ENCODE assay signal across 22 mouse cellular contexts in genomic region chr17:6764730-6765129, GRCm38 (mm10). TPM values are rescaled to one million over a fixed set of nuclear protein-coding genes. Genes with fewer than 3 reads are reported as not detected.
DNase-seq lines count a peak whose midpoint lies in the region; ATAC-seq and TF ChIP-seq lines count a peak whose summit lies in the region.
"Had no signal": no experiment of that assay in that cellular context is flagged by ENCODE, and none has a peak within 500 bp of the region (broad histone marks: within the 10 kb centered on the region; RNA-seq: fewer than 3 reads in every experiment).

No protein-coding gene starts in this region.

- TF ChIP-seq CTCF in heart, postnatal 0 days (IDR thresholded peaks at IDR 0.05; ENCODE audit: low read depth) = no peak
- no peak for TF ChIP-seq CTCF in kidney, postnatal 0 days (IDR thresholded peaks at IDR 0.05; ENCODE audit: low read depth)
- TF ChIP-seq CTCF in stomach, postnatal 0 days (IDR thresholded peaks at IDR 0.05; ENCODE audit: low read depth) = no peak

- peak overlapping the region; percentile 76 for H3K27ac ChIP-seq in forebrain, embryonic 10.5 days
- H3K27ac ChIP-seq in forebrain, embryonic 11.5 days (ENCODE audit: low read depth, low read length) = no peak overlapping the region
- H3K27ac ChIP-seq in heart, postnatal 0 days (ENCODE audit: low read depth) = peak overlapping the region; percentile 93
- H3K27ac ChIP-seq in kidney, postnatal 0 days = no peak overlapping the region
- H3K27ac ChIP-seq in stomach, postnatal 0 days (replicated peaks) = 0 out of 2 replicates have a peak overlapping the region, but pooled peaks have one; percentile 35
- H3K27ac ChIP-seq: embryonic facial prominence, embryonic 13.5 days; neural tube, embryonic 15.5 days had no signal

- no peaks in the 10 kb centered on the region for H3K9me3 ChIP-seq in forebrain, embryonic 10.5 days
- H3K9me3 ChIP-seq in forebrain, embryonic 11.5 days (ENCODE audit: control insufficient read depth, low read length) = no peaks in the 10 kb centered on the region
- H3K9me3 ChIP-seq in heart, postnatal 0 days (replicated peaks; ENCODE audit: control insufficient read depth, low read length) = no peaks in the 10 kb centered on the region
- H3K9me3 ChIP-seq in kidney, postnatal 0 days (replicated peaks; ENCODE audit: low read length) = no peaks in the 10 kb centered on the region
- no peaks in the 10 kb centered on the region for H3K9me3 ChIP-seq in stomach, postnatal 0 days (ENCODE audit: control insufficient read depth, low read length)
- H3K9me3 ChIP-seq: embryonic facial prominence, embryonic 13.5 days; limb, embryonic 10.5 days; megakaryocyte, embryonic 14.5 days; neural tube, embryonic 15.5 days had no signal

- H3K27me3 ChIP-seq in forebrain, embryonic 10.5 days (ENCODE audit: poor library complexity, severe bottlenecking) = no peaks in the 10 kb centered on the region
- H3K27me3 ChIP-seq in forebrain, embryonic 11.5 days (ENCODE audit: control insufficient read depth, insufficient read depth, low read length) = no peaks in the 10 kb centered on the region
- no peaks in the 10 kb centered on the region for H3K27me3 ChIP-seq in heart, postnatal 0 days (ENCODE audit: control insufficient read depth, insufficient read depth, low read length)
- no peaks in the 10 kb centered on the region for H3K27me3 ChIP-seq in kidney, postnatal 0 days (ENCODE audit: insufficient read depth, low read length)
- H3K27me3 ChIP-seq in stomach, postnatal 0 days (ENCODE audit: control insufficient read depth, insufficient read depth, low read length) = no peaks in the 10 kb centered on the region
- H3K27me3 ChIP-seq: embryonic facial prominence, embryonic 13.5 days; megakaryocyte, embryonic 14.5 days; neural tube, embryonic 15.5 days had no signal

- TF ChIP-seq EP300 in heart, postnatal 0 days (IDR thresholded peaks at IDR 0.05; ENCODE audit: low read depth) = no peak
- TF ChIP-seq EP300 in stomach, postnatal 0 days (optimal IDR thresholded peaks at IDR 0.05) = no peak

- ATAC-seq in forebrain, embryonic 11.5 days (replicated peaks; ENCODE audit: low FRiP score) = no peak
- ATAC-seq in heart, postnatal 0 days (ENCODE audit: insufficient read depth, low read depth) = no peak
- no peak for ATAC-seq in kidney, postnatal 0 days (replicated peaks; ENCODE audit: low FRiP score, low read depth)
- no peak for ATAC-seq in stomach, postnatal 0 days (ENCODE audit: low FRiP score, low TSS enrichment)
- ATAC-seq: forebrain, embryonic 16.5 days; hindbrain, embryonic 16.5 days; liver, postnatal 0 days; midbrain, embryonic 16.5 days had no signal

- H3K4me1 ChIP-seq in forebrain, embryonic 10.5 days = peaks cover 70% of the 10 kb centered on the region
- H3K4me1 ChIP-seq in forebrain, embryonic 11.5 days (replicated peaks; ENCODE audit: control insufficient read depth, insufficient read depth, low read length) = peaks cover 9% of the 10 kb centered on the region; the same call in 1 of the 2 replicates
- peaks cover 53% of the 10 kb centered on the region for H3K4me1 ChIP-seq in heart, postnatal 0 days (ENCODE audit: control insufficient read depth, insufficient read depth)
- peaks cover 45% of the 10 kb centered on the region for H3K4me1 ChIP-seq in kidney, postnatal 0 days (replicated peaks; ENCODE audit: insufficient read depth, low read length)
- H3K4me1 ChIP-seq in stomach, postnatal 0 days (replicated peaks; ENCODE audit: control insufficient read depth, insufficient read depth) = no peaks in the 10 kb centered on the region

- 79% methylated on average over 4 of the region's 4 CpGs for WGBS in forebrain, embryonic 10.5 days
- 82% methylated on average over 4 of the region's 4 CpGs for WGBS in forebrain, embryonic 11.5 days
- 86% methylated on average over 4 of the region's 4 CpGs for WGBS in heart, postnatal 0 days
- WGBS in kidney, postnatal 0 days = 66% methylated on average over 4 of the region's 4 CpGs
- 83% methylated on average over 4 of the region's 4 CpGs for WGBS in stomach, postnatal 0 days

- no peak overlapping the region for H3K4me3 ChIP-seq in forebrain, embryonic 10.5 days
- no peak overlapping the region for H3K4me3 ChIP-seq in forebrain, embryonic 11.5 days (ENCODE audit: low read depth, low read length)
- no peak overlapping the region for H3K4me3 ChIP-seq in heart, postnatal 0 days (ENCODE audit: low read depth, low read length)
- H3K4me3 ChIP-seq in kidney, postnatal 0 days (replicated peaks; ENCODE audit: low read depth, low read length) = no peak overlapping the region
- H3K4me3 ChIP-seq in stomach, postnatal 0 days (ENCODE audit: low read depth, low read length) = no peak overlapping the region
- H3K4me3 ChIP-seq: embryonic facial prominence, embryonic 13.5 days; limb, embryonic 10.5 days; megakaryocyte, embryonic 14.5 days; neural tube, embryonic 15.5 days had no signal

- no peaks in the 10 kb centered on the region for H3K36me3 ChIP-seq in forebrain, embryonic 10.5 days (replicated peaks)
- H3K36me3 ChIP-seq in forebrain, embryonic 11.5 days (ENCODE audit: control insufficient read depth, insufficient read depth, low read length) = no peaks in the 10 kb centered on the region
- no peaks in the 10 kb centered on the region for H3K36me3 ChIP-seq in heart, postnatal 0 days (replicated peaks; ENCODE audit: control insufficient read depth, insufficient read depth, low read length)
- H3K36me3 ChIP-seq in kidney, postnatal 0 days (ENCODE audit: insufficient read depth, low read length) = no peaks in the 10 kb centered on the region
- no peaks in the 10 kb centered on the region for H3K36me3 ChIP-seq in stomach, postnatal 0 days (ENCODE audit: control insufficient read depth, insufficient read depth, low read length)
- H3K36me3 ChIP-seq: embryonic facial prominence, embryonic 13.5 days; limb, embryonic 10.5 days; neural tube, embryonic 15.5 days had no signal

- no peak for DNase-seq in forebrain, embryonic 10.5 days (ENCODE audit: extremely low spot score, low spot score)
- DNase-seq in forebrain, embryonic 11.5 days (ENCODE audit: low spot score) = no peak
- DNase-seq in heart, postnatal 0 days (ENCODE audit: low spot score) = no peak
- DNase-seq in heart, adult 8-10 months (ENCODE audit: low spot score) = no peak
- DNase-seq in kidney, postnatal 0 days (ENCODE audit: low spot score) = peak; percentile 78
- no peak for DNase-seq in kidney, postnatal 4 days
- no peak for DNase-seq in stomach, postnatal 0 days (ENCODE audit: low spot score)
- DNase-seq: cerebellum, adult 9-11 months; gastrocnemius, postnatal 25 days; heart, postnatal 10 days; liver, postnatal 0 days; lung, postnatal 14 days; right cerebral cortex, postnatal 14 days; spleen, adult 18-20 months; thymus, postnatal 36 days had no signal

- H3K4me2 ChIP-seq in forebrain, embryonic 11.5 days (ENCODE audit: low read depth, low read length, severe bottlenecking) = no peak overlapping the region
- H3K4me2 ChIP-seq in heart, postnatal 0 days (ENCODE audit: low read depth, low read length) = no peak overlapping the region
- H3K4me2 ChIP-seq in kidney, postnatal 0 days (ENCODE audit: low read length) = no peak overlapping the region
- no peak overlapping the region for H3K4me2 ChIP-seq in stomach, postnatal 0 days (replicated peaks; ENCODE audit: low read depth)
- H3K4me2 ChIP-seq: embryonic facial prominence, embryonic 13.5 days; neural tube, embryonic 15.5 days had no signal

- H3K9ac ChIP-seq in forebrain, embryonic 11.5 days (ENCODE audit: low read length) = no peak overlapping the region
- no peak overlapping the region for H3K9ac ChIP-seq in heart, postnatal 0 days (replicated peaks; ENCODE audit: low read depth, low read length)
- no peak overlapping the region for H3K9ac ChIP-seq in kidney, postnatal 0 days (ENCODE audit: low read depth, low read length)
- no peak overlapping the region for H3K9ac ChIP-seq in stomach, postnatal 0 days (ENCODE audit: low read length)
- H3K9ac ChIP-seq: embryonic facial prominence, embryonic 13.5 days; liver, postnatal 0 days; neural tube, embryonic 15.5 days had no signal

RNA-seq across cellular contexts. Expression of gene Ezr, which starts 17.9 kb away (rescaled TPM):
- polyA plus RNA-seq in forebrain, embryonic 10.5 days (2016; fragmentation: Nextera tagmentation; extraction: Ambion mirVana) = 103 and 116 TPM in 2 replicates
- 122 and 135 TPM in 2 replicates for polyA plus RNA-seq in forebrain, embryonic 11.5 days (2014; fragmentation: Nextera tagmentation; extraction: Ambion mirVana)
- total RNA-seq in heart, postnatal 0 days (2014; rRNA removed; ENCODE audit: low replicate concordance) = 91.3 and 103 TPM in 2 replicates
- polyA plus RNA-seq in heart, postnatal 0 days (2015; fragmentation: Nextera tagmentation; extraction: Ambion mirVana) = 126 and 141 TPM in 2 replicates
- 10 to 100 TPM; 29.1 to 38.7 (median 33.9) TPM for total RNA-seq in heart, adult 8-10 months (2022)
- polyA plus RNA-seq in kidney, postnatal 0 days (2015; fragmentation: Nextera tagmentation; extraction: Ambion mirVana) = 281 and 313 TPM in 2 replicates
- polyA plus RNA-seq in stomach, postnatal 0 days (2015; fragmentation: Nextera tagmentation; extraction: Ambion mirVana) = 289 and 299 TPM in 2 replicates

Comparison
In these comparisons a context has a peak if more than half of its experiments do, and no peak if none do; other contexts are left out.
1. H3K27ac ChIP-seq: peak in forebrain, embryonic 10.5 days (single experiment), heart, postnatal 0 days (single experiment) and stomach, postnatal 0 days (single experiment); none in forebrain, embryonic 11.5 days (single experiment) and kidney, postnatal 0 days (single experiment).